Mouse (Mus musculus) lung, postnatal 0 days (tissue): ENCODE data around the gene Cpt1a.

Experiments used
- CTCF ChIP-seq: IDR thresholded peaks from 2 replicates; pipeline ENCODE4 v1.5.1; 2016; ENCODE audit warnings: antibody characterized with exemption, mild to moderate bottlenecking
- EP300 ChIP-seq: IDR thresholded peaks from 2 replicates; pipeline ENCODE4 v1.6.1; 2016; ENCODE audit warnings: antibody characterized with exemption, mild to moderate bottlenecking, control low read depth

GRCm38 (mm10) chr19:3392384-3392783 lies 70.2 kb downstream of the Cpt1a start:
- TF ChIP-seq CTCF (no peak), EP300 (no peak)
